Mouse (Mus musculus) lung, postnatal 0 days (tissue): Measurements from ENCODE around the gene Ccdc30.

ENCODE experiments used
- CTCF ChIP-seq: IDR thresholded peaks from 2 replicates; pipeline ENCODE4 v1.5.1; 2016; ENCODE audit warnings: antibody characterized with exemption, mild to moderate bottlenecking
- EP300 ChIP-seq: IDR thresholded peaks from 2 replicates; pipeline ENCODE4 v1.6.1; 2016; ENCODE audit warnings: antibody characterized with exemption, mild to moderate bottlenecking, control low read depth

- TF ChIP-seq CTCF, result no peak
- no peak for TF ChIP-seq EP300
These were observed 120.7 kb downstream of the Ccdc30 start, which contains the start of gene Ybx1 for GRCm38 (mm10) chr4:119294415-119295133.
